Mouse (Mus musculus) B cell, adult 2 months (primary cell): ENCODE measurements around the gene Ubr2.

Experiments
- DNase-seq, 2 experiments: peaks; one replicate each; pipeline ENCODE4 v3.0.0; 2022

The Ubr2 gene

GRCm38 (mm10) chr17:47002401-47002800, 8.0 kb downstream of the Ubr2 start:
- DNase-seq, result no peak

DNA sequence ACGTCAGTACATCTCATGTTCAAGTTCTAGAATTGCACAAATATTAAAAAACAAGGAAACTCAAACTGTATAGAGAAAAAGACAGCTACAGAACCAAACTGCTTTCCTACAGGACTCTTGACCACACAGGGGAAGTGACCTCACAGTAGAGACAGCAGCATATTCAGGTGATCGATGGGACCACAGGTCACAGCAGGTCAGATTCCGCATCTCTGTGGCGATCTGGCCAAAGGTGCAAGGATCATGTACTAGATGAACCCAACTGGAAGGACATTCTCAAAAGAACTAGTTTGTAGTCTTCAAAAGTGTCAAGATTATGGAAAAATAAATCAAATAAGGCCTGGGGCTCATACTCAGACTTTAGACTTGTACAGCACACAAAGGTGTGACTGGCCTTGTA, 11.5 kb downstream of the Ubr2 start:
- DNase-seq, result no peak

GRCm38 (mm10) chr17:46996484-46996883, 13.9 kb downstream of the Ubr2 start:
- no peak for DNase-seq

DNA sequence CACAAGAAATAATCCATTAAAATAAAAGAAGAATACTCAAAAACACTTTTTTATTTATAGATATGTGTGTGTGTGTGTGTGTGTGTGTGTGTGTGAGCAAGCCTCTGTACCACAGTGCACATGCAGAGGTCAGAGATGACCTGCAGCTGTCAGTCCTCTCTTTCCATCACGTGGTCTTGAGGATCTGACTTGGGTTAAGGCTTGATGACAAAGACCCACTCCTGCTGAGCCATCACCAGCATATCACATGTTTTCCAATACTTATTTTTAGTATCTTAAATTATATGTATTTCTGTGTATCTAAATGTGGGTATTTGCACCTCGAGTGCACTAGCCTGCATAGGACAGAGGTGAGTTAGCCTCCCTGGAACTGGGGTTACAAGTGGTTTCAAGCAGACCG, 14.7 kb downstream of the Ubr2 start:
- DNase-seq, result no peak

DNA sequence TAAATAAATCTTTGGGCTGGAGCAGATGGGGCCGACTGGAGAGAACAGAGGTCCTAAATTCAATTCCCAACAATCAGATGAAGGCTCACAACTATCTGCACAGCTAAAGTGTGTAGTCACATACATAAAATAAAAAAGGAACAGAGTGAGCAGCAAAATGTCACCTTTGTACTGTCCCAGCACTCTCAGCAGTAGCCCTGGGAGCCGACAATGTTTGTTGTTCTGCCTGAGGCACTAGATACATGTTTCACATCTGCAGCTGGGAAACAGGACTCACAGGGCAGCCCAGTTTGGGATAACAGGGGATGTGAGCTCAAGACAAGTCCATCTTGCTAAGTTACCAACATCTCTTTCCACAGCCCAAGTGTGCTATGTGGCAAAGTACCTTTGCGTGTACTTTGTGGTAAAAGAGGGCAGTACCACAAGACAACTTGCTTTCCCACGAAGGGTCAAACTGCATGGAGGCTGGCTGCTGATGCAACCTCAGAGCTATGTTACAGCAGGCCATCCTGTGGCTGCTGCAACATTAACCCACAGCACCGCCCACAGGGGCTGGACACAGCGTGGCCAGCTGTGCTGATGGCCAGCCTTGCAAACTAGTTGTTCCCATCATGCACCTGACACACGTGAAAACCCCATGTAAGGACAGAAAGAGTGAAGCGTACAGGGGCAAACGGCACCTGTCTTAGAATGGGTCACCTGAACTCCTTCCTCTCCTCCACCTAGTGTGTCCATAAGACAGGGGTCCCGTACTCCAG, 15.5 kb downstream of the Ubr2 start:
- DNase-seq, result no peak

GRCm38 (mm10) chr17:46993625-46994024, 16.7 kb downstream of the Ubr2 start:
- DNase-seq, result no peak

DNA sequence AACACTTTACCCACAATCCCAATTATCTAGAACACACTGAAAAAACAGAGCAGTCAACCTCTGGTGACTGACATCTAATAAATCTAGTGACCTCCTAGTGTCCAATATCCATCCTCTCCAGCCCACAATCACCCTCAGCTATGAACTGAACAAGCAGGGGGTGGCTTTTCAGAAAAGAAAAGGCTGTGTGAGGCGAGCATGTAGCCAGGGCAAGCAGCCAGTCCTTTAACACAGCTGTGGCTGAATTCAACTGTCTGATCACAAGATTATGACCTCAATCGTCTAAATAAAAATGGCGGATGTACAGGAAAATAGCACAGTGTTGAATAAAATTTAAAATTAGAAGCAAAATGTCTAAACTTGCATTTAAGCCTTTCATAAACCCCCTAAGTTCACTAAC, 22.7 kb downstream of the Ubr2 start:
- DNase-seq, result no peak

GRCm38 (mm10) chr17:46980050-46980449, 30.3 kb downstream of the Ubr2 start:
- no peak for DNase-seq

GRCm38 (mm10) chr17:46975183-46975582, 35.2 kb downstream of the Ubr2 start:
- peak; percentile 83 to 84 for DNase-seq

DNA sequence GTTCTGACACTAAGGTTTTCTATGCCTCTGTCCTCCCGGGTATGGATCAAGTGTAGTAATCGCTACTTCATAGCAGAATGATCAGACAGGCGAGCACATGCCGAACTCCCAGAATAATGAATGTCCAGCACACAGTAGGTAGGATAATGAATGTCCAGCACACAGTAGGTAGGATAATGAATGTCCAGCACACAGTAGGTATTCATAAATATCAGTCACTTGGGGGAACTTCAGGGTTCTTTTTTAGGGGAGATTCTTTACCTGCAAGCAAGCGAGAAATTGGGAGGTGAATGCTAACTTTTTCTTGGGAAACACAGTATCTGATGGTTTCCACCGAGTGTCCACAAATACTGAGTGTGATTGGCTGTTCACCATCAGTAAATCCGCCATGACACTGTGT, 37.8 kb downstream of the Ubr2 start:
- DNase-seq, result no peak

- DNase-seq, result no peak
Measured at GRCm38 (mm10) chr17:46966892-46967291, 43.5 kb downstream of the Ubr2 start.

DNA sequence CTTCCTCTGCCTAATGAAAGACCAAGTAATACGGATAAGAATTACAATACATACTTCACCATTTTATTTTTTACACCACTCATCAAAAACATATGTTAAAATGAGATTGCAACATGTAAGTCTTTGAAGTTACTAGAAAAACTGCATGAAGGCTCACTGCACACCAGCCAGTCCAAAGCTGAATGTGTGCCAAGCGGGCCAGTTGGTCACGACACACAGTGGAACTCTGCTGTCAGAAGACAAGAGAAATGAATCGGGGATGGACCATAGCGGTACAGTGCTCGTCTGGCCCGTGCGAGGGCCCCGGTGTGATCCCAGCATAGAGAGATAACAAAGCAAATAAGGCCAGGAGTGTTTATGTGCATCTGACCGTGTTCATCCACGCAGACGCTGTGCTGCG, 47.2 kb downstream of the Ubr2 start:
- DNase-seq, result no peak

GRCm38 (mm10) chr17:46962153-46962552, 48.2 kb downstream of the Ubr2 start:
- no peak for DNase-seq

GRCm38 (mm10) chr17:46960216-46960615, 50.1 kb downstream of the Ubr2 start:
- DNase-seq, result no peak

GRCm38 (mm10) chr17:46958045-46958444, 52.3 kb downstream of the Ubr2 start:
- DNase-seq, result no peak

DNA sequence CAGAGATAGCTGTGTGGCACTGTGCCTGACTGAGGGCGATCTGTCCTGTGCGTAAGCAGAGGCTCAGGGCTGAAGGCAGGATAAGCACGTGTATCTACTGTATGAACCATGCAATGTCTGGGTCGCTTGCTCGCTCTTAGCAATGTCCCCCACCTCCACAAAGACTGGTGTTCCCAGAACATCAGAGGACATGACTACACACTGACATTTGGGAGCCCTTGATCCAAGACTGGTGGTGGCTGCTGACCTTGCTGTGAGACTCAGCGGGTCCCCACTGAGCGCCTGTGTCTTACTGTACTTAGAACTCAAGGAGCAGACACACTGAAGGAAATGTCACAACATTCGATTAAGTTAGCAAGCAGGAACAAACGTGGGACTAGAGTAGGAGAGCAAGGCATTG, 64.1 kb downstream of the Ubr2 start:
- DNase-seq, result no peak

DNA sequence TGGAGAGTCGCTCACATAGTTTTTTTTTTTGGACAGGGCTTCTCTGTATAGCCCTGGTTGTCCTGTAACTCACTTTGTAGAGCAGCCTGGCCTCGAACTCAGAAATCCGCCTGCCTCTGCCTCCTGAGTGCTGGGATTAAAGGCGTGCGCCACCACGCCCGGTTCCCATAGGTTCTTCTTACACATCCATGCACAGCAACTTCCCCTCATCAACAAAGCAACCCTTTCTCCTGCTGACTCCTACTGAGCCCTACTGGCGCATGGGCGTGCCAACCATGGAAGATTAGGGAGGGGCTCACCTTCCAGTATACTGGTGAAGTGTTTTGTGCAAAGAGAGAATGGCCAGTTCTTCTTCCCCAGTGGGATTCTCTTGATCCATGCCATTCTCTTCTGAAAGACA, 67.9 kb downstream of the Ubr2 start:
- DNase-seq, result no peak

- no peak for DNase-seq
Measured at GRCm38 (mm10) chr17:46940461-46940860, 69.9 kb downstream of the Ubr2 start.

- peak; percentile 62 to 64 for DNase-seq
Measured at GRCm38 (mm10) chr17:46933557-46934348, 76.6 kb downstream of the Ubr2 start.

DNA sequence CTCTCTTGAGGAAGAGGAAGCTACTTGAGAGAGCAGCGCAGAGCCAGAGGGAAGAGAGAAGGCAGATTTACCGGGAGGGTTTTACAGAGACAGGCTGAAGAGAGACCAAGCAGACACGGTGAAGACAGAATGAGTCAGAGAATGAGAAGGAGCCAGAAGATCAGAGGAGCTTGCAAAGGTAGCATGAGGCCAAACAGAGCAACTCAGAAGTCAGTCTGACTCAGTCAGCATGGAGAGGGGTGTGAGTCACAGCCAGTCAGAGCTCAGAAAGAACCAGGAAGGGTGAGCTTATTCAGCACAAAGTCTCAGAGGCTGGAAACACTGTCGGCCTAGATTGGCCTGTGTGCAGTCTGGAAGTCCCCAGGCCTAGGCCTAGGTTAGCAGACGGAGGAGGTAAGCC, 77.4 kb downstream of the Ubr2 start:
- no peak for DNase-seq

DNA sequence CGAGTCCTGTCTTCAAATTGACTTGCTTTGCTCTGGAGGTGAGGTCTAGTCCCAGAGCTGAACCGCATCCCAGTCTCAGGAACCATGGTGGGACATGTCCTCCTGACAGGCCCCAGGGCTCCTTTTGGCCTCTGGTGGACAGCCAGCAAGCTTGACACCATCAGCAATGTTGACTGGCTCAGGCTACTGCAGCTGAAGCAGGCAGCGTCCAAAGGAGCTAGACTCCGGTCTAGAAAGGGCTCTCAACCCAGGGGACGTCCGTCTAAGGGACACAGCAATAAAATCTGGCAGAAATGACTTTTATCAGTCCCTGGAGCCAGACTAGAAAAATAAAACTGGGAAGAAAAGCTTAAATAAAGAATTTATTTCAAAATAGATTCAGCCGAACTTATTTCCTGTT, 80.5 kb downstream of the Ubr2 start:
- DNase-seq, result no peak

- DNase-seq, result no peak
Measured at GRCm38 (mm10) chr17:46929277-46929676, 81.1 kb downstream of the Ubr2 start.

GRCm38 (mm10) chr17:46927781-46928180, 82.6 kb downstream of the Ubr2 start:
- DNase-seq, result no peak

GRCm38 (mm10) chr17:46926941-46927340, 83.4 kb downstream of the Ubr2 start:
- no peak for DNase-seq
